Mouse (Mus musculus): Measurements from ENCODE around the gene Wdr1. TPM values are rescaled to one million over a fixed set of nuclear protein-coding genes. Genes with fewer than 3 reads are reported as not detected.

Wdr1 gene
- total and polyA plus RNA-seq, 3 experiments, result 108 to 173 (median 142) TPM

DNA sequence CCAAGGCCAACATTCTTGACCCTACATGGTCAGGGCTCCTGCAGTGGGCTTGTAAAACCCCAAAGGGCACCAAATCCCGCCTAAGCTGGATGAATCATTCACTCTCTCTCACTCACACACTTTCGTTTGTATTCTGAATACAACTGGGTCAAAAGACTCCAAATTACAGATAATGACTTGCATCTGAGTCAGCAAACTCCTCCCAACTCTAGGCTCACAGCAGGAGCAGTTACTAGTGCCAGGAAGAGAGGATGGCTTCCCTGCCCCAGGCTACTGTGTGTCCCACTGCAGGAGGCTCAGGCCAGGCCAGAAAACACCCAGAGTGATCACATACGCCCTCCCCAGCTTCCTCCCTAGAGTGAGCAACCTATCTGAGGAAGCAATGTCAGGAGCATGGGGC, 9.1 kb downstream of the Wdr1 start:
- dilution Hi-C loops (cut with MboI; ENCODE audit: extremely low pct_ligation_motif_present, extremely low pct_unique_long_range_greater_than_20kb, low sequenced_read_pairs), result no loop called here
- no peak for TF ChIP-seq RCOR1 (conservative IDR thresholded peaks at IDR 0.05; ENCODE audit: low read depth, low read length)
- no peak for TF ChIP-seq UBTF (IDR thresholded peaks at IDR 0.05; ENCODE audit: low read depth, low read length)
- TF ChIP-seq MEF2A (IDR thresholded peaks at IDR 0.05; ENCODE audit: borderline replicate concordance, low read depth, low read length), result no peak
- TF ChIP-seq ZKSCAN1 (IDR thresholded peaks at IDR 0.05; ENCODE audit: borderline replicate concordance, low read depth, low read length), result no peak
- no peak for TF ChIP-seq MAX (IDR thresholded peaks at IDR 0.05; ENCODE audit: low read length)
- no peak for TF ChIP-seq CTCF (conservative IDR thresholded peaks at IDR 0.05 in 1 of 2, IDR thresholded peaks at IDR 0.05 in 1 of 2; ENCODE audit: low read depth in 2 of 2, low read length in 2 of 2)
- TF ChIP-seq TCF12 (IDR thresholded peaks at IDR 0.05; ENCODE audit: low read depth, low read length), result no peak
- no peak for TF ChIP-seq ZC3H11A (IDR thresholded peaks at IDR 0.05; ENCODE audit: low read depth, low read length)
- TF ChIP-seq MYC (IDR thresholded peaks at IDR 0.05; ENCODE audit: low read depth, low read length), result no peak
- no peak for TF ChIP-seq HCFC1 (IDR thresholded peaks at IDR 0.05; ENCODE audit: low read depth, low read length)
- no peak for TF ChIP-seq NRF1 (IDR thresholded peaks at IDR 0.05; ENCODE audit: low read depth, low read length)
- no peak for TF ChIP-seq MXI1 (IDR thresholded peaks at IDR 0.05; ENCODE audit: low read depth, low read length)
- no peak for TF ChIP-seq RAD21 (IDR thresholded peaks at IDR 0.05; ENCODE audit: low read depth, low read length)
- no peak for TF ChIP-seq USF2 (conservative IDR thresholded peaks at IDR 0.05; ENCODE audit: low read depth, low read length)
- no peak for TF ChIP-seq POLR2AphosphoS2 (IDR thresholded peaks at IDR 0.05; ENCODE audit: low read depth, low read length)
- no peaks in the 10 kb centered on the region for H3K9me3 ChIP-seq (replicated peaks; ENCODE audit: low read length)
- DNase-seq (ENCODE audit: extremely low read depth), result no peak
- peaks cover 67 to 99% of the 10 kb centered on the region in 2 experiments for H3K36me3 ChIP-seq (replicated peaks in 1 of 2; ENCODE audit: control insufficient read depth in 1 of 2, insufficient read depth in 1 of 2, low read length in 1 of 2)
- peaks cover 0 to 13% of the 10 kb centered on the region in 2 experiments; a peak in 1 of 4 replicates for H3K4me1 ChIP-seq (ENCODE audit: control insufficient read depth in 1 of 2, insufficient read depth in 2 of 2)
- no peak overlapping the region for H3K4me2 ChIP-seq (ENCODE audit: insufficient read depth, low read depth, poor library complexity, severe bottlenecking)
- H3K27ac ChIP-seq (ENCODE audit: insufficient read depth, low read depth), result no peak overlapping the region
- in situ Hi-C loops (cut with MboI; ENCODE audit: low pct_ligation_motif_present, low pct_unique_long_range_greater_than_20kb, low sequenced_read_pairs), result no loop called here
- no peak overlapping the region for H3K9ac ChIP-seq (ENCODE audit: insufficient read depth, low read depth)
- H3K27me3 ChIP-seq (replicated peaks), result no peaks in the 10 kb centered on the region
- peaks cover 25% of the 10 kb centered on the region for H3K79me2 ChIP-seq (replicated peaks; ENCODE audit: control insufficient read depth, extremely low read depth, insufficient read depth, poor library complexity, severe bottlenecking)
- no peak overlapping the region for H3K4me3 ChIP-seq (replicated peaks in 1 of 3; ENCODE audit: low read depth in 2 of 3, low read length in 2 of 3, poor library complexity in 1 of 3)

DNA sequence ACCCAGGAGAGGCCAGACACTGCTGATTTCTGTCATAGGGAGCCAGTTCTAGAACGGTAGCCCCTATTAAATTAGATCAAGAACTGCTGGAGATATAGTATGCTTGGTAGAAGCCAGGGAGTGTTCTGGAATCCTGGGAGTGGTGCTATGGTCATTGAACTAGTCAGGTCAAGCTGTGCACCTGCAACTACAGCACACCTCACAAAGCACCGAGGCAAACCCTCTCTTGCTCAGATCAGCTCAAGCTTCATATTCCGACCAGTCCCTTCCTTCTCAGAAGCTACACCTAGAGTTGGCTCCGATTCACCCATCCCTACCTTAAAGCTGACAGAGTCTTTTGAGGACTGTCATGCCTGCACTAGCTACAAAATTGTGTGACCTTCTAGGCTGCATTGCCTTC, 9.5 kb downstream of the Wdr1 start:
- dilution Hi-C loops (cut with MboI; ENCODE audit: extremely low pct_ligation_motif_present, extremely low pct_unique_long_range_greater_than_20kb, low sequenced_read_pairs), result no loop called here
- H3K27me3 ChIP-seq (replicated peaks), result no peaks in the 10 kb centered on the region
- H3K4me3 ChIP-seq (replicated peaks in 1 of 3; ENCODE audit: low read depth in 2 of 3, low read length in 2 of 3, poor library complexity in 1 of 3), result no peak overlapping the region
- H3K9ac ChIP-seq (ENCODE audit: insufficient read depth, low read depth), result no peak overlapping the region
- DNase-seq (ENCODE audit: extremely low read depth), result no peak
- in situ Hi-C loops (cut with MboI; ENCODE audit: low pct_ligation_motif_present, low pct_unique_long_range_greater_than_20kb, low sequenced_read_pairs), result no loop called here
- no peak overlapping the region for H3K4me2 ChIP-seq (ENCODE audit: insufficient read depth, low read depth, poor library complexity, severe bottlenecking)
- no peaks in the 10 kb centered on the region for H3K9me3 ChIP-seq (replicated peaks; ENCODE audit: low read length)
- H3K79me2 ChIP-seq (replicated peaks; ENCODE audit: control insufficient read depth, extremely low read depth, insufficient read depth, poor library complexity, severe bottlenecking), result peaks cover 24% of the 10 kb centered on the region
- H3K4me1 ChIP-seq (ENCODE audit: control insufficient read depth in 1 of 2, insufficient read depth in 2 of 2), result peaks cover 0 to 8% of the 10 kb centered on the region in 2 experiments; a peak in 1 of 4 replicates
- peaks cover 67 to 99% of the 10 kb centered on the region in 2 experiments for H3K36me3 ChIP-seq (replicated peaks in 1 of 2; ENCODE audit: control insufficient read depth in 1 of 2, insufficient read depth in 1 of 2, low read length in 1 of 2)
- no peak overlapping the region for H3K27ac ChIP-seq (ENCODE audit: insufficient read depth, low read depth)
- no peak for TF ChIP-seq USF2 (conservative IDR thresholded peaks at IDR 0.05; ENCODE audit: low read depth, low read length)
